Mouse (Mus musculus): ENCODE measurements at regions not wholly inside any gene's neighbourhood (a gene's known extent, or its start where the extent isn't known, plus 50 kb on each side); places are given as distances from the start of the nearest gene placed in this dataset.
"Not testable (repeated sequence)": the region's sequence is repeated elsewhere in the genome, so short reads cannot be mapped to it uniquely, and the experiment has no call there.

DNA sequence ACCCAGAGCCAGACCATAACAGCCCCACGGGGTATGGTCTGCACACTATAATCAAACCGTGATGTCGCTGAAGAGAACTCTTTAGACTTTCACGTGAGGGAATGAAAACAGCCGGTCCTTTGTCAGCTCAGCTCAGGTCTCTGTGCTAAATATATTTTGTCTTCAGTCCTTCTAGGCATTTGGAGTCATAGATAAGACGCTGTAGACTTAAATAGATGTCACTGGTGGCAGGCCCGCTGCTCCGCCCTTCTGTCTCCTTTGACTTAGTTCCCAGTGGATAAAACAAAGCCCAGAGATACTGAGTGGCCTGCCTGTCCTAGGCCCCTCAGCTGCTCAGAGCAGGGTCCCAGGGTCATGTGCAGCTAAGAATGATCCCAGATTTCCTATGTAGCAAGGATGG is 57.2 kb upstream of the Pim1 start:
- no peak for TF ChIP-seq REST (IDR thresholded peaks at IDR 0.05; ENCODE audit: insufficient read depth, insufficient read length)
- peak in 1 of 3 experiments; percentile 1 for TF ChIP-seq MYOD1 (IDR thresholded peaks at IDR 0.05; ENCODE audit: control insufficient read depth in 1 of 3, insufficient read length in 2 of 3, low read depth in 2 of 3)
- no peaks in the 10 kb centered on the region for H3K27me3 ChIP-seq (ENCODE audit: control insufficient read depth, insufficient read depth, insufficient read length)
- no peaks in the 10 kb centered on the region for H3K36me3 ChIP-seq (ENCODE audit: control insufficient read depth, insufficient read depth)
- no peaks in the 10 kb centered on the region for H3K79me2 ChIP-seq (ENCODE audit: control insufficient read depth, insufficient read depth)
- no peak overlapping the region for H3ac ChIP-seq (ENCODE audit: control insufficient read depth, insufficient read length)
- peak overlapping the region; percentile 52 for H3K4me2 ChIP-seq (ENCODE audit: low read depth)
- no peak overlapping the region for H3K4me3 ChIP-seq

DNA sequence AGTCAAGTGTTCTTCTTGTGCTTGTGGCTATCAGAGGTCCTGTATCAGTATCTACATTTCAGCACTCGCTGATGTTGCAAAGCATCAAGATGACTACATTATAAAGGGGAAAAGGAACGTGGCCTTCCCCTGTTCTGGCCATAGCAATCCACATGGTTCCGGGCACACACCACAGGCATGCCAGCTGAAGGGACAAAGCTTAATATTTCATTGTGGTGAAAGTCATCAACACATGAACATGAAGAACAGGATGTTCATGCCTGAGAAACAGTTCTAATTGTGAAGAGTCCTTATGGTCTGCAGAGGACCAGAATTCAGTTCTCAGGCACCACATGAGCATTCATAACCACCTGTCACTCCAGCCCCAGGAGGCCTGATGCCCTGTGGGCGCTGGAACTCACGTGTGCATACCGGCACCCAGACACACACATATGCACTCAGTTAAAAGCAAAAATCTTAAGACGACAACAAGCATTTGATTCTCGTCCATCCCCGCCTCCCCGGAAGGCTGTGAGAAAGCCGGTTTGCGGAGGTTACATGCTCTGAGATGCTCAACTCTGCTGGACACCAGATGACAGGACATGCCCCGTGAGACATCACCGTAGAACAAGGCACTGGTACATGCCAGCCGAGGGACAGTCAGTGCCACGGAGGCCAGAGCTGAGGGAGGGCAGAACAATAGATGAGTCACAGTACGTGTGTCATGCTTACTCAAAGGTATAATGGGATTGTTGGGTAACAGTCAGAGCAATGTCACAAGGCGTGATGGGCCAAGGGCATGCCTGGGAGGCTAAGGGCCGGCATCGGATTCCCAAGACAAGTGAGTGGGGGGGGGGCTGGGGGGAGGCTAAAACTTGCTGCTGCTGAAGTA is 56.2 kb upstream of the Pim1 start:
- no peaks in the 10 kb centered on the region for H3K27me3 ChIP-seq (ENCODE audit: control insufficient read depth, insufficient read depth, insufficient read length)
- H3ac ChIP-seq (ENCODE audit: control insufficient read depth, insufficient read length): no peak overlapping the region
- no peaks in the 10 kb centered on the region for H3K36me3 ChIP-seq (ENCODE audit: control insufficient read depth, insufficient read depth)
- H3K4me2 ChIP-seq (ENCODE audit: low read depth): peak overlapping the region; percentile 52
- H3K79me2 ChIP-seq (ENCODE audit: control insufficient read depth, insufficient read depth): no peaks in the 10 kb centered on the region
- no peak overlapping the region for H3K4me3 ChIP-seq
- TF ChIP-seq TCF12 (IDR thresholded peaks at IDR 0.05; ENCODE audit: insufficient read depth, poor library complexity, severe bottlenecking) (no peak), USF1 (IDR thresholded peaks at IDR 0.05; ENCODE audit: low read depth) (no peak), E2F4 (IDR thresholded peaks at IDR 0.05; ENCODE audit: insufficient read depth) (no peak), MYOD1 (IDR thresholded peaks at IDR 0.05; ENCODE audit: control insufficient read depth in 1 of 3, insufficient read length in 2 of 3, low read depth in 2 of 3) (peak in 2 of 3 experiments; percentile 35 to 47), SRF (IDR thresholded peaks at IDR 0.05; ENCODE audit: control insufficient read depth, insufficient read length, low read depth) (no peak), REST (IDR thresholded peaks at IDR 0.05; ENCODE audit: insufficient read depth, insufficient read length) (no peak), TCF3 (IDR thresholded peaks at IDR 0.05; ENCODE audit: insufficient read length, low read depth) (no peak), MAX (IDR thresholded peaks at IDR 0.05; ENCODE audit: low read depth) (no peak), MYOG (IDR thresholded peaks at IDR 0.05; ENCODE audit: control insufficient read depth in 1 of 3, insufficient read depth in 1 of 3, insufficient read length in 2 of 3, low read depth in 2 of 3) (peak in 2 of 3 experiments; percentile 5 to 36), POLR2AphosphoS2 (IDR thresholded peaks at IDR 0.05; ENCODE audit: insufficient read length, low read depth) (no peak), POLR2A (IDR thresholded peaks at IDR 0.05; ENCODE audit: insufficient read length, low read depth) (no peak), CEBPB (IDR thresholded peaks at IDR 0.05; ENCODE audit: insufficient read depth, poor library complexity, severe bottlenecking) (peak; percentile 70)

- Histone ChIP-seq H3K4me3 (no peak overlapping the region), H3ac (ENCODE audit: control insufficient read depth, insufficient read length) (no peak overlapping the region), H3K36me3 (ENCODE audit: control insufficient read depth, insufficient read depth) (no peaks in the 10 kb centered on the region), H3K4me2 (ENCODE audit: low read depth) (no peak overlapping the region), H3K27me3 (ENCODE audit: control insufficient read depth, insufficient read depth, insufficient read length) (no peaks in the 10 kb centered on the region), H3K79me2 (ENCODE audit: control insufficient read depth, insufficient read depth) (no peaks in the 10 kb centered on the region)
- TF ChIP-seq MAX (IDR thresholded peaks at IDR 0.05; ENCODE audit: low read depth) (no peak), USF1 (IDR thresholded peaks at IDR 0.05; ENCODE audit: low read depth) (no peak), CEBPB (IDR thresholded peaks at IDR 0.05; ENCODE audit: insufficient read depth, poor library complexity, severe bottlenecking) (no peak), REST (IDR thresholded peaks at IDR 0.05; ENCODE audit: insufficient read depth, insufficient read length) (no peak), MYOD1 (IDR thresholded peaks at IDR 0.05; ENCODE audit: control insufficient read depth in 1 of 3, insufficient read length in 2 of 3, low read depth in 2 of 3) (no peak), TCF3 (IDR thresholded peaks at IDR 0.05; ENCODE audit: insufficient read length, low read depth) (no peak), SRF (IDR thresholded peaks at IDR 0.05; ENCODE audit: control insufficient read depth, insufficient read length, low read depth) (no peak), TCF12 (IDR thresholded peaks at IDR 0.05; ENCODE audit: insufficient read depth, poor library complexity, severe bottlenecking) (no peak), MYOG (IDR thresholded peaks at IDR 0.05; ENCODE audit: control insufficient read depth in 1 of 3, insufficient read depth in 1 of 3, insufficient read length in 2 of 3, low read depth in 2 of 3) (no peak), POLR2AphosphoS2 (IDR thresholded peaks at IDR 0.05; ENCODE audit: insufficient read length, low read depth) (no peak), E2F4 (IDR thresholded peaks at IDR 0.05; ENCODE audit: insufficient read depth) (no peak), POLR2A (IDR thresholded peaks at IDR 0.05; ENCODE audit: insufficient read length, low read depth) (no peak)
Measured at GRCm38 (mm10) chr17:29435345-29436006, 55.1 kb upstream of the Pim1 start.

DNA sequence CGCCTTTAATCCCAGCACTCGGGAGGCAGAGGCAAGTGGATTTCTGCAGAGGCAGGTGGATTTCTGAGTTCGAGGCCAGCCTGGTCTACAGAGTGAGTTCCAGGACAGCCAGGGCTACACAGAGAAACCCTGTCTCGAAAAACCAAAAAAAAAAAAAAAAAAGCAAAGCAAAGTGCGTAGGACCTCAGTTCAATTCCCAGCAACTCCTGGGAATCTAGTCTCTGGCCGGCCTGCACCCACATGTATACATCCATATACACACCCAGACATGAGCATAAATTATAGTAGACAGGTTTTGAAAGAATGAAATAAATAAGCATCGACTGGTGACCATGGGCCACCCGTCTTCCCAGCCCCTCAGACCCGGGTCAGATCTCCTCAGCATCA is 54.1 kb upstream of the Pim1 start:
- peak overlapping the region; percentile 18 for H3K4me3 ChIP-seq
- not testable (repeated sequence) for H3K36me3 ChIP-seq (ENCODE audit: control insufficient read depth, insufficient read depth); H3K27me3 ChIP-seq (ENCODE audit: control insufficient read depth, insufficient read depth, insufficient read length); H3K79me2 ChIP-seq (ENCODE audit: control insufficient read depth, insufficient read depth); H3ac ChIP-seq (ENCODE audit: control insufficient read depth, insufficient read length)
- H3K4me2 ChIP-seq (ENCODE audit: low read depth): peak overlapping the region; percentile 72

GRCm38 (mm10) chr17:29436871-29437534 is 53.5 kb upstream of the Pim1 start:
- TF ChIP-seq TCF12 (IDR thresholded peaks at IDR 0.05; ENCODE audit: insufficient read depth, poor library complexity, severe bottlenecking) (no peak), MYOG (IDR thresholded peaks at IDR 0.05; ENCODE audit: control insufficient read depth in 1 of 3, insufficient read depth in 1 of 3, insufficient read length in 2 of 3, low read depth in 2 of 3) (peak in 1 of 3 experiments; percentile 63), TCF3 (IDR thresholded peaks at IDR 0.05; ENCODE audit: insufficient read length, low read depth) (no peak), CEBPB (IDR thresholded peaks at IDR 0.05; ENCODE audit: insufficient read depth, poor library complexity, severe bottlenecking) (no peak), POLR2A (IDR thresholded peaks at IDR 0.05; ENCODE audit: insufficient read length, low read depth) (no peak), MYOD1 (IDR thresholded peaks at IDR 0.05; ENCODE audit: control insufficient read depth in 1 of 3, insufficient read length in 2 of 3, low read depth in 2 of 3) (peak in 2 of 3 experiments; percentile 10 to 45)
- no peaks in the 10 kb centered on the region for H3K36me3 ChIP-seq (ENCODE audit: control insufficient read depth, insufficient read depth)
- peak overlapping the region; percentile 18 for H3K4me3 ChIP-seq
- H3K4me2 ChIP-seq (ENCODE audit: low read depth): peak overlapping the region; percentile 72
- H3K79me2 ChIP-seq (ENCODE audit: control insufficient read depth, insufficient read depth): no peaks in the 10 kb centered on the region
- H3ac ChIP-seq (ENCODE audit: control insufficient read depth, insufficient read length): no peak overlapping the region
- H3K27me3 ChIP-seq (ENCODE audit: control insufficient read depth, insufficient read depth, insufficient read length): no peaks in the 10 kb centered on the region

All from myocyte (in vitro differentiated cells).